Mouse (Mus musculus): Measurements from ENCODE around the gene Pp2d1. TPM values are rescaled to one million over a fixed set of nuclear protein-coding genes. Genes with fewer than 3 reads are reported as not detected.

The Pp2d1 gene
- total RNA-seq, 4 experiments from 2014 or later, result not detected

DNA sequence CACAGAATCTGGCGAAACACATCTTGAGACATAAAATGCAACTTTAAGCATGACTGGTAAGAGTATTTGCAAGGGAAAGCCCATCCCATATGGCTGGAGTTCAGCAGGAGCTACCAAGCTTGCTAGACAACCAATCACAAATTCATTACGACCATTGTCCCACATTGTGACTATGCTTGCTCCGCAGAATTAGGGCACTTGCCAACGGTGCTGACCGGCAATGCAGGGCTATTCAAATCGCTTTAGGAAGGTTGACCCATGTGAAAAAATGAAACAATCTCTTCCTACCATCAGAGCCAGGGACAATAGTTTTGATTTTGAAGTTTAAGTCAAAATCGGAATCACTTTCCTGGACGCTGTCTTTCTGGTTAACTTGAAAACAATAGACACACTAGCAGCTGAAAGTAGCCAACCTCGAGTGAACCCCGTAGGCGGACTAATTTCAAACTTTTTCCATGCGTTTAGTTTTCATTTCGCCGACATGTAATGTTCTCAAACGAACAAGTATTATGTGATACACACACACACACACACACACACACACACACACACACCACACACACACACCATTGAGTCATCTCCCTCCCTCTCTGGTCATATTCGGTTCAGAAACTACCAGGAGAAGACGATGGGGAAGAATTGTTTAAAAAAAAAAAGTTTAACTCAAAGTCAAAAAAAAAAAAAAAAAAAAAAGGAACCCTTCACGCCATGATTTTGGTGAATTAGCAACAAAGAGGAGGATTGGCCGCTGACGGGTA lies 27.1 kb upstream of the Pp2d1 start, which contains the start of gene Kat2b:
Gene Kat2b (plus strand): TSS at position 701 of the 758 bp plus-strand sequence.
- peak; percentile 73 for DNase-seq (ENCODE audit: low spot score)

DNA sequence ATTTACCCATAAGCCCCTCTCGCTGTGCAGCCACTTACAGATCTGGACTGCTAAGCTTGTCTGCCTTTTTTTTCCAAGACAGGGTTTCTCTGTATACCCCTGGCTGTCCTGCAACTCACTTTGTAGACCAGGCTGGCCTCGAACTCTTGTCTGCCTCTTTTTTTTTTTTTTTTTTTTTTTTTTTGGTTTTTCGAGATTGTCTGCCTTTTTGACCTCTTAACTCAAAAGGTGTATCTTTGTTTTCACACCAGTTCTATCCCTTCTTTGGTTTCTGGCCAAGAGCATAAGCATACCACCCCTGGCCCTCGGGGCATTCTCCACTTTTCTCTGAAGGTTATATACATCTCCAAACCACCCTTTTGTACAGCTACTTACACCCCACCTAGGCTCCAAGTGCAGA lies 25.6 kb upstream of the Pp2d1 start:
- DNase-seq (ENCODE audit: low spot score), result no peak

DNA sequence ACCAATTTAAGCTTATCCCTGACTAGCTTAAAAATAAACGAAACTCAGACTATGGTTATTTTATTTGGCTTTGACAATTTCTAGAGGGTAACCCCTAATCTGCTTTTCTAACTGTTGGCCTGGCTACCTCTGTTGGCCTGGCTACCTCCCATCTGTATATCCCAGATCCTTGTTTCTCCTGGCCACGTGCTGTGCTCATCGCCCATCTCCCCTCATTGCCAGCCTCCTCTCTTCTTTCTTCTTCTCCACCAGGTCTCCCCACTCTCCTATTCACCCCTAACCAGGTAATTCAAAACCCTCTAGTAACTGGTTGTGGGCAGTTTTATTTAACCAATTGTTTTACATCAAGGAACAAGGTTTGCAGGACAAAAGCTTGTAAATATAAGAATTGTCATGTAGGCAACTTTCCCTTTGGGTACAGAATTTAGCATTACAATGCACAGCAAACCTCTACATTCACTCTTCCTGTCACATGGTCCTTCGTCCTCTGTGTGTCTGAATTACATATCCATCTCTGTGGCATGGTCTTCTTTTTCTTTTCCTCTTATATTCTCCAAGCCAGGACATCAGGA lies 22.3 kb upstream of the Pp2d1 start:
- DNase-seq (ENCODE audit: low spot score), result no peak

DNA sequence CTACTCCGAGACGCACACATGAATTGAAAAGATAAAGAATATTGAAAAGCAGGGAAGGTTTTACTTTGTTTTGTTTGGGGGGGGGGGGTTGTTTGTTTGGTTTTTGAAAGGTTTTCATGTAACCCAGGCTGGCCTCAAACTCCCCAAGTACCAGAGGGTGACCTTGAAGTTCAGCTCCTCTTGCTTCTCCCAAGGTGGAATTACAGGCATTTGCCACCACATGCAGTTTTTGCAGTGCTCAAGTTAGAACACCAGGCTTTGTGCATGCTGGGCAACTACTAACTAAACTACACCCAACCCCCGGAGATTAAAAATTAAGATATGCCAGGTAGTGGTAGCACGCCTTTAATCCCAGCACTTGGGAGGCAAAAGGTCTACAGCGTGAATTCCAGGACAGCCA lies 20.4 kb upstream of the Pp2d1 start:
- DNase-seq (ENCODE audit: low spot score), result no peak

DNA sequence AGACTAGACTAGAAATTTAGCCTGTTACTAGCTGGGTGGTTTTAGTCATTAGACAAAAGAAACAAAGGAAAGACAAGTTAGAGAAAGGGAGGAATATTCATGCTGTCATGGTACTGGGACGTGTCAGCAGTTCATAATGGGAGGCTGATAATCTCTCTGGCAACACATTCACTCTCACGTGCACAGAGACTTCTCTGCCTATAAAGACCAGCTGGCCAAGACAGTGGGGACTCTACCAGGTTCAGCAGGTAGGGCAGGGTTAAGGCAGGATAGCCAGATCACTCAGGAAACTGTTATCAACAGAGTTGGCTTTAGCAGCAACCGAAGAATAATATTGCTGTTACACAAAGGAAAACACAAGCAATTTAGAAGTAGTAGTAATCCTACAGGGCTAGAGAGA lies 18.2 kb upstream of the Pp2d1 start:
- DNase-seq (ENCODE audit: low spot score), result no peak

DNA sequence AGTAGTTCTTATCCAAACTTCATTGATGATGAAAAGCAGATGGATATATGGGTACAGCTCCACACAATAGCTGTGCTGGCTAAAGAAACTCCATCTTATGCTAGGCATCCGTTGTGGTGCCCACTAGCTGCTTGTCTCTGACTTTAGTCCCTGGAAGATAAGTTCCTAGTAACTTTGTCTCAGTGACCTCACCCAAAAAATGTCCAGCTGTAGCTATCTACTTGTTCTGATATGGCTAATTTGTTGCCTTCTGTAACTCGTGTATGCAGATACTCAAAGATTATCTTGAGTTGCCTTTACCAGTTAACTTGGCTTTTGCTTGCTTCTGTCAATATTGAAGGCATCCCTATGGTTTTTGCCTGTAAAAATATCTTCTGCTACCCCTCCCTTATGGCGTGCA lies 15.6 kb upstream of the Pp2d1 start:
- DNase-seq (ENCODE audit: low spot score), result no peak

DNA sequence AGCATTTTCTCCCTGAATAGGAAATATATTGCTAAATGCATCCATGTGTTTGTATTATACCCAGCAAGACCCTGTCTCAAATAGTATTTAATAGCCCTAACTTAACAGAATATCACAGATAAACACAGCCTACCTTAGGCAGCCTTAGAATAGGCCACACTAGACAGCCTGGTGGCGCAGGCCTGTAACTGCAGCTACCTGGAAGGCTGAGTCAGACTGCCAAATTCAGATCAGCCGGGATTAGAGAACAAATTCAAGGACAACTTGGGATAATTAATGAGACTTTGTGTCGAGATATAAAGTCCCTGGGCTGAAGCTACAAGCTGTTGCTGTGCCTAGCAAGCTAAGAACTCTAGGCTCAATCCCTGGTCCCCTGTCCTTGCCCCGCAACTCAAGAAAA lies 14.8 kb upstream of the Pp2d1 start:
- DNase-seq (ENCODE audit: low spot score), result no peak

DNA sequence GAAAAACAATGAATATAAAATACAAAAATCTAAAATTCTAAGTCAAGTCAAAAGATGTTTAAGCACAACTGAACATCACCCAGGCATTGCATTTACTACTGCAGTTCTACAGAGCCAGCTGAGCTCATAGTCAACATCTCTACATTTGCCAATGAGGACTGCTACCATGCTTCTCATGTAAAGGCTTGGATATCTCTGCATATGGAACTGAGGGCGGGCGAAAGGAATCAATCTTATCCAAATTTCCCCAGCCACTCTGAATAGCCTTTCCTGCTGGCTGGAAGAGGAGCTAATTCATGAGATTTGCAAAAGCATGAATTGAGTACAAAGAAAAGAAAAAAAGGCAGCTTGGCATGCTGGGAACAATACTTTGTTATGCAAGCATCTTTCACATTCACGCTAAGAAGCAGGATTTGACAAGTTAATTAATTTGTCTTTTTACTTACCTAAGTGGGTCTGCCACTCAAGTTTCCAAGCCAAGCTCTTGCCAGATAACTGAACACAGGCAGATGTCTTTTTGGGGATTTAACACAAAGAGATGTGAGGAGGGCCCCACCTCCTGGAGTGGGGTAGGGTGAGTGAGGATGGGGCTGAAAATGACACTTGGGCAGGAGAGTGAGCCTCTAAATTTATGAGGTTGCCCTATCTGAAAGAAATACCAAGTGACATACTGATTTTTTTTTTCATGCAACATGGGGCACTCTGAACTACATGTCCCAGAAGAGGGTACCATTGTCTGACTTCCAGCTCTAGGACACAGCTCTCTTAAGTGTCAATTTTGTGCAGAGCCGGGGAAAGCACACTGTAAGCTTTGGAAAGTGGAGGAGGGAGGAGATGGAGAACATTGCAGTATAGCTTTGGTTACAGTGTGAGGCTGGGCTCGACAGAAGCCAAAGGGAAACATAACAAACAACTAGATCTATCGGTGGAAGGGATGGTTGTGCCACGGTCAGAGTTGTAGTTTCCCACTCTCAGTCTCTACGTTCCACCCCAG lies 12.4 kb upstream of the Pp2d1 start:
- no peak for DNase-seq (ENCODE audit: low spot score)

DNA sequence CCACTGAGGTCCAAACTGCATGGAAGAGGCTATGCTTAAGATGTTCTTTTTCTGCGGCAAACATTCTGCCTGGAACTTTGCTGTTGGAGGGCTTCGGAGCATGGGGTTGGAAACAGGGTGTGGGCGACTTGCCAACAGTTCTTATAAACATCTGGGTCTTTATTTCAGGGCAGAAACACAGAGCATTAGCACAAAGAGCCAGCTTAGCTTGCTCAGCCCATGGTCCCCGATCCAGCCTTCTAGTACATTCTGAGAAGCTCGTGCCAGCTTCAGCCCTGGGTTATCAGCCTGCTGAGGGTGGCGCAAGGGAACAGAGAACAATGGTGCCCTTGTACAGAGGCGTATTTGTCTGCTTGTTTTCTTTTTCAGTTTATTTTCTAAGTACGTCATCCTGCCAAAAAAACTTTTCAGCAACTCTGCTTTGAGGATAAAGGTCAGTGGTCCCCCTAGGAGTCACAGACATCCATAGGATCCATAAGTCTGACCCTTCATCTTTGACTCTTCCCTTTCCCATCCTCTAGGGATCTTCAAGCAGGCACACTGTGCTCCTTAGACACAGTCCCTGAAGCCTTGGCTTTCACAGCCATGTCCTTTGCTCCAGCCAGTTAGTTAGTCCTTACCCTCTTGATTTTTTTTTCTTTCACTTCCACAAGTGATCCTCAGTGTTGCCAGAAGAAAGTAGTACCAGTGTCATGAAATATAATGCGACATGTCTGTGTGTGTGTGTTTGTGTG lies 4.5 kb upstream of the Pp2d1 start:
- peak; percentile 36 for DNase-seq (ENCODE audit: low spot score)

DNA sequence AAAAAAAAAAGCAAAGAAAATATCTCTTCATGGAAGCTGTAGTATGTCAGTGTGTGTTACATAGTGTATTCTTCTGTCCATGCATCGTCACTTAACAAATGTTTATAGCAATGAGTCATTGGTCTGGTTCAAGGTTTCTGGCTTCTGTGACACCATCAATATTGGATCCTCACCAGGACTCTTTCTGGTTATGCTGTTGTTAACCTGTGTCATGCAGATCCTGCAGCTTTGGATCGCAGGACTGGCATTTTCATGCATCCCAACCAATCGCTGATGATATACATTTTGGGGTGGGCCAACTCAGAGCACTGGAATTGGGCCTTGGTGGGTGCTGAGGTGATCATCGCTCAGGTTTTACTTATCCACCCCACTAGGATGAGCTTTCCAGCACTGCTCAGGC lies 3.3 kb upstream of the Pp2d1 start:
- no peak for DNase-seq (ENCODE audit: low spot score)

DNA sequence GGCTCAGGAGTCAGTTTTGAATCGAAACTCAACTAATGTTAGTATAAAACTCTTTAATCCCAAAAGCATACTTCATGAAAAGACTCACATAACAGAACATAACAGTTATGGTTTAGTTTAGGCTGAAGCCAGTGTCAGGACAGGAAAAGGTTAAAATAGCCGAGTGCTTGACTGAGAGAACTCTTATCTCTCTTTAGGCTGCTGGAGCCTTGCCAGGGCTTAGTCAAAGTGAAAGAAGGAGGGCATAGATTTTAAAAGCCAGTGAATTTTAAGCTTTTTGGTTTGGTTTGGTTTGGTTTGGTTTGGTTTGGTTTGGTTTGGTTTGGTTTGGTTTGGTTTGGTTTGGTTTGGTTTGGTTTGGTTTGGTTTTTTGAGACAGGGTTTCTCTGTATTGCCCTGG lies 6.8 kb downstream of the Pp2d1 start:
- DNase-seq (ENCODE audit: low spot score), result no peak

DNA sequence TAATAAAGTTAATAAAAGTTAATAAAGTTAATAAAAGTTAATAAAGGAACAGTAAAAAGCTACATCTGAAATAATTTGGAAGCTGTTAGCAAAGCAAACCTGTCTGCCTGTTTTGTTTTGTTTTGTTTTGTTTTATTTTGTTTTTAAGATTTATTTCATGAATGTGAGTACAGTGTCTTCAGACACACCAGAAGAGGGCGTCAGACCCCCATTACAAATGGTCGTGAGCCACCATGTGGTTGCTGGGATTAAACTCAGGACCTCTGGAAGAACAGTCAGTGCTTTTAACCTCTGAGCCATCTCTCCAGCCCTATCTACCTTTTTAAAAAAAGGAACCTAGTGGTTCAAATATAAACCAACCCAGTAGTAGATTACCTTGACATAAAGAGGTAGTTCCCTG lies 8.1 kb downstream of the Pp2d1 start:
- no peak for DNase-seq (ENCODE audit: low spot score)

DNA sequence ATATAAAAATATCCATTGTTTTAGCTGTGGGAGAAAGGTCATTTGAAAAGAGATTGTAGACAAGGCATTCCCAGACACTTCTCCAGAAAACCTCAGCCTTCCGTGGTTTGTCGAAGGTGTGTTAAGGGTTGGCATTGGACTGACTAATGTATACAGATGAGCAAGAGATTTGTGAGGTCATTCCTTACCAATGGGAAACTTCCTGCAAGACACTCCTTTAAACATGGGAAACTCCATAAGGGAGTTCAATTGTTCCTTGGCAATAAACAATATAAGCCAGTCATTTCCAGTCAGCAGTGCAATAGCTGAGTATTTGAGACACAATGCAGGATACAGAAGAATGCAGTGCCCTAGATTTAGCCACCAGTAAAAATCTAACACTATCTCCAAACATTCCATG lies 11.2 kb downstream of the Pp2d1 start:
- DNase-seq (ENCODE audit: low spot score), result no peak

DNA sequence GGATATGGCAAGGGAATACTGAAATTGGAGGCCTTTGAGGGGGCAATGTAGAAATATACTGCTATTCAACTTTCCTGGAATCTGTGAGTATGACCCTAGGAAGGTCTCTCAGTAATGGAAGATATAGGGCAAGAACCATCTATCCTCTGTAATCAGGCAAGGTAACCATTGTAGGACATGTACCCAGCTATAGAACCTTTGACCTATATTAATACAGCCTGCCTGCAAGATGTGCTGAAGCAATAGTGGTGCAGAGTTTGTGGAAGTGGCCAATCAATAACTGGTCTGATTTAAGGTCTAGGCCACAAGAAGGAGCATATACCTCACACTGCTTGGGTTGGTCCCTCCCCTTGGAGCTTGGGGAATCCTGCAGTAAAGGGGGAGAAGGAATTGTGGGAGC lies 18.7 kb downstream of the Pp2d1 start:
- DNase-seq (ENCODE audit: low spot score), result no peak

DNA sequence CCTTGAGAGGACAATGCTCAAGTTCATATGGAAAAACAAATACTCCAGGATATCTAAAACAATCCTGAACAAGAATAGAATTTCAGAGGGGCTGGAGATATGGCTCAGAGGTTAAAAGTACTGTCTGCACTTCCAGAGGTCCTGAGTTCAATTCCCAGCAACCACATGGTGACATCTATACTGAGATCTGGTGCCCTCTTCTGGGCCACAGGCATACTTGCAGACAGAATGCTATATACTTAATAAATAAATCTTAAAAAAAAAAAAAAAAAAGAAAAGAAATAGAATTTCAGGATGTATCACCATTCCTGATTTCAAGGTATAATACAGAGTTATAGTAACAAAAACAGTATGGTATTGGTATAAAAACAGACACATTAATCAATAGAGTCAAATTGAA lies 19.9 kb downstream of the Pp2d1 start:
- DNase-seq (ENCODE audit: low spot score), result no peak

DNA sequence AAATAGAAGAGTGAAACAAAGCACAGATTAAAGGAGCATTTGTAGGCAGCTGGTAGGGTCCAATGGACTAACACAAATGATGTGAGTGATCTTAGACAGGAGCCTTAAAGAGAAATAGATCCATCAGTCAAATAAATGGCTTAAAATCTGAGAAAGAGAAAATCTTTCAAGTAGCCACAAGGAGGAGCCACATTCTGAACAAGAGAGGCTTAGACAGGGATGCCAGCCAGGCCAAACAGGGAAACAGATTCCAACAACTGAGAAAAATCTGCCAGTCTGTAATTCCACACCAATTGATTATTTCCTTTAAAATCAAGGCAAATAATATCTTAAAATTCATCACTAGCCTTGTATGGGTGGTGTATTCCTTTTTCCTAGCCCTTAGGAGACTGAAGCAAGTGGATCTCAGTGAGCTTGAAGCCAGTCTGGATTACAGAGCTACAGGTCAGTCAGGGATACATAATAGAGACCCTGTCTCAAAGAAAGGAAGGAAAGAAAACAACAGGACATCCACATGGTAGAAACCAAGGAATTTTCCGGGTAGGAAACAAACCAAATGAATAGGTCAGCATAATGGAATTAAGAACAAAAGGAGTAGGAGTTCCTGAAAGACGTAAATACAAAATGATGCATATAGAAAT lies 26.8 kb downstream of the Pp2d1 start:
- DNase-seq (ENCODE audit: low spot score), result peak; percentile 21

DNA sequence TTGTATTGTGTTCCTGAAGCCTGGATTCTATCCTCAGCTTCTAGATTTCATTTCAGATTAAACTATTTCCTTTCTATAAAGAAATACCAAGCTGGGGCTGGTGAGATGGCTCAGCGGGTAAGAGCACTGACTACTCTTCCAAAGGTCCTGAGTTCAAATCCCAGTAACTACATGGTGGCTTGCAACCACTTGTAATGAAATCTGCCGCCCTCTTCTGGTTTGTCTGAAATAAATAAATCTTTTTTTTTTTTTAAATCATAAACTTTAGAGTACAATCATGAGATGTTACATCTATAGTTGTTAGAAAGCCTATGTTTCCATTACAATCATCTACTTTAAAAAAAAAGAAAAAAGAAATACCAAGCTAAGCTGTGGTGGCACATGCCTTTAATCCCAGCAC lies 36.3 kb downstream of the Pp2d1 start:
- DNase-seq (ENCODE audit: low spot score), result no peak

DNA sequence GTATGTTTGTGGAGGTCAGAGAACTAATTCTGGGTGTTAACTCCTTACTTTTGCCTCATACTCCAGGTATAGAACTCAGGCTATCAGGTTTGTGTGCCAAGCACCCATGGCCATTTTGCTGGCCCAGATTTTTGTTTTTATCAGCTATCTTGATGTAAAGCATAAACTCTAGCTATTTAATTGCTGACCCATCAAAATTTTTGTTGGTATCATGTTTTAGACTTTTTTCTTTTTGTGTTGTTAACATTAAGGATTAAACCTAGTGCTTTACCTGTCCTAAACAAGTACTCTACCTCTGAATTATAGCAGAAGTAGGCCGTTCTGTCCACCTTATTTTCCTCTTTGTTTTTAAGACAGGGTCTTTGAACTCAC lies 50.3 kb downstream of the Pp2d1 start:
- DNase-seq (ENCODE audit: low spot score), result no peak

DNA sequence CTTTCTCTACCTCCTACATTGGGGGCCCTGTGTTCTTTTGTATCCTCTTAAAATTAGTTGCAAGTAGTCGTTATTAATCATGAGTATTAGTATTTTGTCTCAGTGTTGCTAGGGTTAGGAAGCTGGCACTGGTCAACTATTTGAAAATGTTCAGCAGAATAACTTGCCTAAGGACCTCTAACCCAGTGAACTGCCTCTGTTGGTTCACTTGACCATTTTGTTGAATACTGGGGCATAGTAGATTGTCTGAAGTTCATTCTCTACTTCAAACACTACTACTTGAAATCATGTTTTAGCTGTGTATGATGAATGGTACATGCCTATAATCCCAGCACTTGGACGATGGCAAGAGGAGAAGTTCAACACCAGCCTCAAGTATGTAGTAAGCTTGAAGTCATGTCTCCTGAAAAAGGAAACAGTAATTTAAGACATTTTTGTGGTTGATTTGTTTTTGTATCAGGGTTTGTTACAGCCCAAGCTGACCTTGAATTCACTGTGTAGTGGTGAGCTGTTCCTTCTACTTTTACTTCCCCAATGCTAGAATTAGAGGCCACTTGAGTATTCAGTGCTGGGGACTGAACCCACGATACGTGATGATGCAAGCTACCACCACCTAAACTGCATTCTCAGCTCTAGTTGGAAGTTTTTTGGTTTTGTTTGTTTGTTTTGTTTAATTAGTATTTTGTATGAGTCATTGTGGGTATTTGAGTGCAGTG lies 50.8 kb downstream of the Pp2d1 start:
- DNase-seq (ENCODE audit: low spot score), result no peak

DNA sequence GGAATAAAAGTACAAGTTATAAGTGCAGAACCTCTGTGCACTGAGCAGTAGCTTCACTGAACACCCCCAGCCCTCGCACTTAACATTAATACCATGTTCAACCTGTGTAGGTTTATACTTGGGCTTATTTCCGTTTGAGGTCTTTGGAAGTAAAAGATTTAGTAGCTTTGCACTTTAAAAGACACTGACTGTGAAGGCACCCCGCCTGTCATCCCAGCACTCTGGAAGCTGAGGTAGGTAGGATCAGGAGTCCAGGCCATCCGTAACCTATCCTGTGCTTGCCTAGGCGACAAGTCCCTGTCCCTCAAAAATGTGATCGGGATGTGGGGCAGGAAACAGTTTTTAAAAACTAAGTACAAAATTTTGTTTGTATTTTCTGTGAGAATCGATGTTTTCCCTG lies 58.8 kb downstream of the Pp2d1 start:
- DNase-seq (ENCODE audit: low spot score), result no peak

DNA sequence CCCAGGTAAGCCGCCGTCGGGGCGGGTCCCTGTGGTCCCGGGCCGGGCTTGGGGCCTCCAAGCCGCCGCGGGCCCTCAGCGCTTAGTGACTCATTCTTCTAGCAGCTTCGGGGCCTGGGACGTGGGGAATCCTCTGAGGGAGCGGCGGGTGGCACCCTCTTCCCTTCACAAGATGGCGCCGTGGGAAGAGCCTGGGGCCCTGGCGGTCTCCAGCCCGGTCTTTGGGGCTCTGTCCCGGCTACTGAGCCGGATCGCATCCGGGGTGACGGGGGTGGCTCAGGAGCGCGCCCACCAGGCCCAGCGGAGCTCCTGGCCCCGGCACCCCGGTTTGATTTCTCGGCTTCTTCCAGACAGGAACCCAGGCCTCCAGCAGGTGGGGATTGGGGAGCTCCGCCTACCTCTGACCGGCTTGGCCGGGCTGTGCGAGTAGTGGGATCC lies 59.6 kb downstream of the Pp2d1 start:
- peak; percentile 22 for DNase-seq (ENCODE audit: low spot score)

Measured in heart, adult 8-10 months (tissue).